Mouse (Mus musculus) testis, postnatal 14 days (tissue): Measurements from ENCODE around the gene Shank2.

Source experiments
- DNase-seq: peaks from one replicate; pipeline ENCODE4 v3.0.0; 2021; ENCODE audit warnings: low spot score

The Shank2 gene

DNA sequence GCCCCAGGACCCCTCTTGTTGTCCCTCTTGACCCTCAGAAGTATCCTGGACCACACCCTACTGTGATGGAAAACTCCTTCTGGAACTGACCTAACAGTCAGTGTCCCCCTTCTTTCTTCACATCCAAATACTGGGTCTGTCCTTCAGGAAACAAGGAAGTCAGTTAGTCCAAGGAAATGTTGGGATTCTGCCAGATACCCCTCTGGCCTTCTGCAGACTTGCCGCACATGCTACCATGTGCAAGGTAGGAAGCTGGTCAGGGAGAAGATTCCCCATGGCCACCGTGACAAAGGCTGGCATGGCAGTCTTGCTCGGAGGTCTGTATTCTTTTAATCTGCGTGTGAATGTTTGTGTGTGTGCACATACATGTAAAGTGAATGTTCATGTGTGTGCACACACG, 337.0 kb downstream of the Shank2 start:
- no peak for DNase-seq

DNA sequence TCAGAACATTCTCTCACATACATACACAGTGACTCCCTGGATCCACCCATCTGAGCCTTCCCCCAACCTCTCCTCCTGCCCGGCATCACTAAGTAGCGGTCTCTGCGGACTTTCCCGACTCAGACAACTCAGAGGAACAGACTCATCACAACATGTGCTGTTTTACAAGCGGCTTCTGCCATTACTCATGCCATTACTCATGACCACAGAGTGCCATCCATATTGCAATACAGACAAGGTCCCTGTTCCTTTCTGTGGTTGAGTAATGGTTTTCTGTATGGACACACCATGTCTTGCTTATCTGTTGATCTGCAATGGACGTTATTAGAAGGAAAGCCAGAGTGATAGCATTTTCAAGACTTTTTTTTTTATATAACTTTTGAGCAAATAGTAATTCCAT, 338.6 kb downstream of the Shank2 start:
- no peak for DNase-seq

DNA sequence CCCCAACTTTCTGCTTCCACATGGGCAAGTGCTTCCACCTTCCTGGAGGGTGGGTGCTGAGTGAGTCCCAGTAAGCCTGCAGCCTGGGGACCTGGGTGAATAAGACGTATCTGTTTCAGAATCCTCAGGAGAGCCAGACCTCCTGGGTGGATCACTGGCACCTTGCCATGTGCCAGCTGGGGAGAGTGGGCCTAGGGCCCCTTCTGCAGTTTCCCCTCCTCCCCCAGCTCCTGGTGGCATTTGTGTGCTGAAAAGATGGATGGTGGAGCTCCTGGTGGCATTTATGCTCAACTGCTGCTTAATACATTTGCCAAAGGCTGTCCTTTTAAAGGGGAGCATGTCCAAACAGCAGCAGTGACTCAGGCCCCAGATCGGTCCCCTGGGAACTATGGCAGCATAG, 364.4 kb downstream of the Shank2 start:
- no peak for DNase-seq

DNA sequence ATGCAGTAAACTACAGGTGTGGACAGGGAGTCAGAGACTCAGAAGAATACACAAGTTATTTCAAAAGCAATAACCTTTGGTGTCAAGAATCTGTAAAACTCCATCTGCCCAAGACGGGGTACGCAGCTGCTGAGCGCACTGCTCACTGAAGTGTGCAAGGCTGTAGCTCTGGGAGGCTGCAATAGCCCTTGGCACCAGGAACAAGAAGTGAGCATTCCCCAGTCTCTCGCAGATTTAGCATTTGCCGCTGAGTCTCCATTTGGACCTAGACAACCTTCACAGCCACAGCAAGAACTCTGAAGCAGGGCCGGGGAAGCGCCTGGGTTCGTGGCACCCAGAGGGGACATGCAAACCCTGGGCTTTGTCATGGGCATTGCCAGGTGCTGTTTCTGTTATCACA, 371.3 kb downstream of the Shank2 start:
- no peak for DNase-seq

DNA sequence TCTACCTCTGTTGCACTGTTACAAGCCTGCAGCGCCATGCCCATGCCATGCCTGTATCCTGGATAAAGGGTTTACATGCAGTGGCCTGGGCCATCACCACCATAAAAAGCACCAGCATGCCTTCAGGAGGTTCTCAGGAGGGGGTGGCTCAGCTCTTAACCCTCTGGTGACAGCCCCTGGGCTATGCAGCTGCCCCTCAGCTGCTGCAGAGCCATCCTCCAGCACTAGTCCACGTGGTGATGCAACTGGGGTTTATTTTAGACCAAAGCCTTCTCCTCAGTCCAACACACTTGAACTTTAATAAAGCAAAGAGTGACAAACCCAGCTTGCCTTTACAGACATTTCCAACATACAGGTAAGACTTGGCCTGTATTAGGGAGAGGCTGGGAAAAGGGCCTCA, 373.8 kb downstream of the Shank2 start:
- no peak for DNase-seq

DNA sequence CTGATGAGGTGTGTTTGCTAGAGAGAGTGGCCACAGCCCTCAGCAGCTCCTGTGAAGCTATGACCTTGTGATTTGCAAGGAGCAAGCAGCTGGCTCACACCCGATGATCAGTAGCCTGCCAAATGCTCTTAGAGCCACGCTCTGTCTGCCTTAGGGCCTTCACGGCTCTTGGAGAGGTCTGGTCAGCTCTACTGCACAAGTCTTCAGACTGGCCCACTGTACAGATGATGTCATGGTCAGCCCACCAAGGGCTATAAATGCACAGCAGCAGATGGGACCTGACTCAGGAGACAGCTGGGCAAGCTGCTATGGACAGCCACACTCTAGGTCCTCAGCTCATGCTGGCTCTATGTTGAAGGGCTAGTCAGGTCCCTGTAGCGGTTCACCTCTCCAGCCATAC, 376.5 kb downstream of the Shank2 start:
- no peak for DNase-seq

DNA sequence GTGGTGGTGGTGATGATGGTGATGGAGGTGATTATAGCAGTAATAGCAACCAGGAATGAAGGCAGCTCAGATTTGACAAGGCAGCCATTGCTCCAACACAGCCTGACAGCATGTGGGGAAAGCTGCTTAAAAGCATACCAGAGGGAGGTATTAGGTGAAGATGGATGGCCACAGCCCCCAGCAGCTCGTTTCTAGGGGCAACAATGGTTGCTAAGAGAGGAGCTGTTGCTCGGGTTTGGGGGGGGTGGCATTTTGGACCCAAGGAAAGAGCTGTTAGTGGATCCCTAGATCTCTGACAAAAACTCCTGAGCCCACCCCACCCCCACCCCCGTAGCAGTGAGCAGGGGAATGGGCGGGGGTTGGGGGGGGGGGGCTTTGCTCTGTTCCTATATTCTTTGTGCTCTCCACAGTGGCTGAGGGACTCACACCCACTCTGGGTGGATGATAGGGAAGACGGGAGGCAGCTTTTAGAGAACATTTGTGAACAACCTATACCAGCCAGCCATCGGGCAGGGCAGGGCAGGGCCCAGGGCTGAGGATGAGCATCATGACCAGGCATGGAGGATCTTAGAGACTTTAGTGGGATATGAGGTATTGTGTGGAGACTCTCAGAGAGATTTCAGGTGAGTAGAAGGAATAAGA, 377.6 kb downstream of the Shank2 start:
- DNase-seq, result no peak

DNA sequence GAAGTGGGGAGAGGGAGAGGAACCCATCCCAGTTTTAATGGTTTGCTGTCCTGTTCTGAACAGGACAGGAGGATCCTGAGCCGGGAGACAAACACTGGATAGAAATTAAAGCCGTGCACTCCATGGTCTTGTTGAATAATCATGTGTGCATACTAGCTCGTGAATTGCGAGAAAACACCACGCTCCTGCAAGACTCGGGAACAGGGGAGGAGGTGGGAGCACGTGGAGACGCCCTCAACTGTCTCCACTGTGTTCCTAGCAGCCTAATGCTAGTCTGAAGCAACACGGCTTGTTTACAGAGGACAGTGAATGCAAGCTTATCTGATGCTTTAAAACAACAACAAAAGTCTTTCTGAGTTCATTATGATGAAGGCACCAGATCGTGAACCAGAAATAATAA, 379.9 kb downstream of the Shank2 start:
- DNase-seq, result no peak

DNA sequence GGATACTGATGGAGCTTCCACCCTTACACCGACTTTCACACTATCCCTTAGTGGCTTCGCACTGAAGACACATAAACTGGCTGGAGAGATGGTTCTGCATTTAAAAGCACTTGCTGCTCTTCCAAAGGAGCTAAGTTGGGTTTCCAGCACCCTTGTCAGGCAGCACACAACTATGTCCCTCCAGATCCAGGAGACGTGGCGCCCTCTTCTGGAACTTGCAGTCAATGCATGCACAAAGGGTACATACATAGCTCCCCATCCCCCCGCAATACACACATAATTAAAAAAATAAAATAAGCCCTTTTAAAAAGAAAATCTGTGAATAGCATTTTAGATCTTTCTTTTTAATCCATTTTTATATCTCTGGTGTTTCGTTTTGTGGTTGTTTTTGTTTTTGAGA, 385.8 kb downstream of the Shank2 start:
- no peak for DNase-seq

DNA sequence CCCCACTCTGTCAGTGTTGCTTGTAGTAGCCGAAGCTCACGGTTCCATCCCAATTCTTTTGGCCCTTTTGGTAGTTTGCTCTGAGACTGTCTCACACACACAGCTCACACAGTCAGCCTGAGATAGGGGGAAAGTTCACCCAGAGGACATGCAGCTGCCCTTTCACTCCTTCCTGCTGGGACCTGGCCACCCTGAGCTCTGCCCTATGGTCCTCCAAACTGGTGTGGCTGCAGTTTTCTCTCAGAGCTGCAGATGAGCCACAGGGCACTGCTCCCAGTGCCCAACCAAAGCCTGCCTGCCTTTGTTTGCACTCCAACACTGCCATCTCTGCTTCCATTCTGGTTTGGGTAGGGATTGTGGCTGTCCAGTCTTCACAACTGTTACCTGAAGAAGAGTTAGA, 388.0 kb downstream of the Shank2 start:
- no peak for DNase-seq

DNA sequence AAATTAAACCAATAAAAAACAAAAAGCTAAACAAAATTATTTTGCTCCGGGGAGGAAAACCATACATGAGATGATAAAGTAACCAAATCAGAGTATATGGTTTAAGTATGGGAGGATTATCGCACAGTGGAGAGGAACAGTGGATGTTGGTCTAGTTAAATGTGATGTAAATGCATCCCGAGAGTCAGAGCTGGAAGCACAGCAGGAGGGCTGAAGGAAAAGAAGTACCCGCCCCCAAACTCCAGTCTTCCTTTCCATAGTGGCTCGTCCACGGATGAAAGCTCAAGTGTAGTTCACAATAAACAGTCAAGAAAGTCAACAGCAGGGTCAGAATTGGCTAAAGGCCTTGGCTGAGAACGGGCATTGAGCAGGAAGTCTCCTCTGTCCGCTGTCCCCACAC, 388.9 kb downstream of the Shank2 start:
- DNase-seq, result no peak

DNA sequence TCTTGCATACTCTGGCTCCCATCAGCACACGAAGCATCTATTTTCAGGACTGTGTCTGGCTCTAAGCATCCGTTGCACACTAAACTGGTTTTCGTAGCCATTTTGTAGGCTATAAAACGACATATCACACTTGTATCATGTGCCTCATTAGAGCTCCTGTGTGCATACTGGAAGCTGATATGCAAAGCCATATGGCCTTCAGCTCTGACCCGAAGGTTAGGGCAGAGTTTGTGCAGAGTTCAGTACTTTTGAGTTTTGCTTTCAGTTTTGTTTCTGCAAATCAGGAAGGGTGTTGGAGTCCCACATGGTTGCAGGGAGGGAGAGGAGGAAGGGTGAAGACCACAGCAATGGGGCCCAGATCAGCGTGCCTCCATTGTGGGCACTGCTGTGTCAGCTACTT, 390.0 kb downstream of the Shank2 start:
- DNase-seq, result no peak

DNA sequence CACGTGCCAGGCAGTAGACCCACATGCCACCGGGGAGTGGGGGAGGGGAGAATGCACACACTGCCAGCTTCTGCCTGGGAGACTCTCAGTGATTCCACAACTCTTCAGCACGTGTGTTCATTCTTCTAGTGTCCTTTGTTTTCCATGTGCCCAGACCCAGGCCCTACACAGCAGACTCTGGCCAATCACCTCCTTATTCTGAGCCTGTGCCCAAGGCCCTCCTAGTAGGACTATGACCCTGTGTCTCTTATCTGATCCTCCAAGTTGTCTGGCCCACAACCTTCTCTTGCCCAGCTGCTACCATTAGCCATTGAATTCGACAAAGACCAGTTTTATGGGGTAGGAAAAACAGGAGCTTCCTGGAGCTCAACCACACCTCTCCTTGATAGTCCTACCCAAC, 400.8 kb downstream of the Shank2 start:
- no peak for DNase-seq

DNA sequence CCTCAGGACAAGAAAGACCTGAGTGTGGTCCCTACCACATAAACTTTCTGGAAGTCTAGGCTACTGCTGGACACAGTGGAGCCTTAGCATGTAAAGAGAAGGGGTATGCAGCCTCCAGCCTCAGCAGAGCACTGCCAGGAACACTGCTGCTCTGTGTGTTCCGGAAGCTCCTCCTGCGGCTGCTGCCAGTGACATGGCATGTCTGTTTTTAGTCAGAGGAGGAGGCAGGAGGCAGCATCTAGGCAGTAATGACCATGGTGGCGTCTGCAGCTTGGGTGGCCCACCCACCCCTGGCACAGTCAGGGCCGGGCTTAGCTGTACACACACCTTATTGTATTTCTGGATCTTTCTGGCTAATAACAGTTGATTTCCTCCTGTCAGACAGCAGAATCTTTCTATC, 405.9 kb downstream of the Shank2 start:
- no peak for DNase-seq

DNA sequence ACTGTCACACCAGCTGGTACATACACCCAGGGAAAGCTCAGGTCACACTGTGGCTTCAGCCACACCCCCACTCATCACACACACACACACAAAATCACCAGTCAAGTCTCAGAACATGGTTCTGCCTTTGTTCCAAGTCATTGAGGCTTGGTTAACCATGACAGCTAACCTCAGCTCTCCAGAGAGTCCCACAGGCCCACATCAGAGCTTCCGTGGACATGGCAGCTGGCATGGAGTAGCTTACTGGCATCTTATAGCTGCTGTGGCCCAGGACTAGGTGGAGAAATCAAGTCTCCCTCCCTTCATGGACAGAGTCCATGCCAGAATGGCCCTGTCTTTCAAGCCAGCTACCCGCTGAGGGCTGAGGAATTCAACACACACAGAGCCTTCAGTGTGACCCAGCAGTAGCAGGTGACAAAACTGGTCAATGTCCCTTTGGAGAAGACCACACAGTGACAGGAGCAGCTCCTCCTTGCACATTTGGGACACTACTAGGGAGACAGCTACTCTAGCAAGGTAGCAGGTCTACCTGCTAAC, 406.8 kb downstream of the Shank2 start:
- DNase-seq, result no peak

DNA sequence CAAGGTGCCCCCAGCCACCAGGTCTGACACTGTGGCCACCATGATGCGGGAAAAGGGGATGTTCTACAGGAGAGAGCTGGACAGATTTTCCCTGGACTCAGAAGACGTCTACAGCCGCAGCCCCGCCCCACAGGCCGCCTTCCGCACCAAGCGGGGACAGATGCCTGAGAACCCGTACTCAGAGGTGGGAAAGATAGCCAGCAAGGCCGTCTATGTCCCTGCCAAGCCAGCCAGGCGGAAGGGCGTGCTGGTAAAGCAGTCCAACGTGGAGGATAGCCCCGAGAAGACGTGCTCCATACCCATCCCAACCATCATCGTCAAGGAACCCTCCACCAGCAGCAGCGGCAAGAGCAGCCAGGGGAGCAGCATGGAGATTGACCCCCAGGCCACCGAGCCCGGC, 408.0 kb downstream of the Shank2 start:
- no peak for DNase-seq

DNA sequence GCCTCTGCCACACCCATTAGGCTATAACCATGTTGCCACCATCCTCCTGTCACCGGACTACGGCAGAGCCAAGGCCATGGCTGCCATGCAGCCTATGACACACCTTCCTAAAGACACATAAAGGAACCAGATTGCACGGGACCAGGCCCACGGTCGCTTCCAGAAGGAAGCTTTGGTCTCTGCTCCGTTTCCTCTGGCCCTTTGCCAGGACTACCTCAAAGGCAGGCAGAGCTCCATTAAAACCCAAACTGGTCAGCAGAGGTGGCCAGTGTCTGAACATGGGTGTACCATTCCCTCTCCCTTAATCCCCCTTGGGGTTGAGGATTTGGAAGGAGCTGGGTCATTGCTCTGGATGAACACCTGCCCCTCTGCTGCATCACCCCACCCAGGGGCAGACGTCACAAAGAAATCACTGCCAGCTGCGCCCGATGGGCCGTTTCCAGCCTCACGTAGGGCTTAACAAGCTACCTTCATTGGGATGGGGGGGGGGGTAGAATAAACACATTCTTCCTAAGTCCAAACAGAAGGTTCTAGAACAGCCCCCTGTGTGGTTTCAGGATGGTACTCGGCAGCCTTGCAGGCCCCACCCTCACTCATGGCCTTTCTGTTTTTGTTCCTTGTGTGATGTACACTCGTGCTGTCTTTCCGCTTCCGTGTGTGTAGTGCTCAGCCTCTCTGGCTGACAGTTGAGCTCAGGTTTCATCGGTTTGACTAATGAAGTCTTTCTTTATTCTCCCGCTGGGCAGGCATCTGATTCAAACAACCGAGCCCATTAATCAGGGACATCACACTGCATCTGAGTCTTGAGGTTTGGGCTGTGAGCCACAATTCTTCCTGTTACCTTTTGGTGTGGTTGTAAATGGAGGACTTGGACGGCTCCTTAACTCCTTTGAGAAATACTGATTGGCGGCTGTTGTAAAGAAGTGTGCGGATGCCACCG, 410.5 kb downstream of the Shank2 start:
- DNase-seq, result no peak

DNA sequence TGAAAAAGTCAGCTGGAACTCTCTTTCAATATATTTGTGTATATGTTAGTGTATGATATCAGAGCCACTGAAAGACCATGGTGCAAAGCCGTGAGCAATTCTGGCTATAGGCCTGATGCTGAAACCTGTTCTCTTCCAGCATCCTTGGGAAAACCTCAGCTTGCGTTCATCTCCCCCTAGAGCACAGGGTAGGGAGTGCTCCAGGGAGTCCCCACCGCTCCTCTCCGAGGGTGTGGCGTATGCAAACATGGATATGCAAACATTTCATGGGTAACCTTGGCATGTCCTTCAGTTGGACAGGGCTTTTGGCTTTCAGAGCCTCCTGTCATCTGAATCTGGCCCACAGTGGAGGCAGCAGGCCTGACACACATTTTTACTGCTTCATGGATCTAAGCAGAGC, 412.9 kb downstream of the Shank2 start:
- no peak for DNase-seq

DNA sequence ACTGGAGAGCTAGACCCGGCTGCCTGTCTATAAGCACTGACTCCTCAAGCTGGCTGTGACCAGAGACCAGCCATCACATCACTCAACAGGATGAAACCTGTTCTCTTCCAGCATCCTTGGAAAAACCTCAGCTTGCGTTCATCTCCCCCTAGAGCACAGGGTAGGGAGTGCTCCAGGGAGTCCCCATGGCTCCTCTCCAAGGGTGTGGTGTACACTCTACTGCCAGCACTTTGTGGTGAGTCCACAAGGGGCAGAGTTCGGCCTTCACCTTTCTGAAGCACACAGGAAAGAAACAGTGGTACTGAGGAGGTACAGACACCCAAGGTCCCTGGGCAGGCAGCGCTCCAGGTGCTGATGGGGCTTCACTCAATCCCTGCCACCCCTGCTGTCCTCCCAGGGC, 414.1 kb downstream of the Shank2 start:
- DNase-seq, result no peak

DNA sequence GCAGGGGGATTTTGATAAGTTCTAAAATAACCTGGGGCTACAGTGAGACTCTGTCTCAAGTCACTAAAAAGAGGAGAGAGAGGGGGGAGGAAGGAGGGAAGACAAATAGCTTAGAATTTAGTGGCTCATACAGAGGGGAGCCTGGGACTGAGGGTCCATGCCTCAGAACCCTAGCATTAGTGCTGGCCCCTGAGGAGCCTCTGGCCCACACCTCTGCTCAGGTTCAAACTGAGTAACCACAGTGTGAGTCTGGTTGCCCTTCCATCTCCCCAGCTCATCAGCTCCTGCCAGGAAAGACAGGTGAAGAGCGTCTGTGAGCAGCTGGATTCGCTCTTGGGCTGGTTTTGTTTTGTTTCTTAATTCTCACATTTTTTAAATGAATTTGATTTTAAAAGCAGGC, 415.5 kb downstream of the Shank2 start:
- no peak for DNase-seq

DNA sequence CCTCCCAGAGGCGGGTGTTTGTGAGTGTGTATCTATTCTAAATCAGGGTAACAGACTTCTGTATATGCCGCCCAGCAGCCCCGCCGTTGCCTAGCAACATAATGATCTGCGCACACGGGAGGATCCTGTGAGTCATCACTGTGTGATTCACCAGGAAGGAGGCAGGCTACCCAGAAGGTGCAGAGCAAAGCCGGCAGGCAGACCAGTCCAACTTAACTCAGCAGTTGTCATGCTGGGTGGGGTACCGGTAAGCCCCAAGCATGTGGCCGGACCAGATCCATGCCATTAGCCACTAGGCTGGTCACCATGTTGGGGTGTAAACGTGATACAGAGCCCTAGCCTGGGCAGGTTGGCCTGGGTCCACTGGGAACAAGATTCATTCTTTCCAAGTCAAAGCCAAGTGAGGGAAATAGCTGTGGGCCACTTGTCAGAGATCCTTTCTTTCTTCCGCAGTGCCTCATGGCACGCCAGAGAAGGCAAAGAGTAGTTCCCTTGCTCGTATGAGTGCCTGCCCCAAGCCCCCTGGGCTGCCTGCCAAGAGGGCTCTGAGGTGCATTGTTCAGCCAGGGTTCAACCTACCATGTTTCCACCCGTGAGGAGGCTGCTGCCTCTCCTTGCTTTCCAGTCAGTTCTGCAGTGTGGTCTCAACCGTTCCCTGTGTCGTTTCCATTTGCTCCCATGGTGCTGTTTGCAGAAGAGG, 416.1 kb downstream of the Shank2 start:
- DNase-seq, result no peak

DNA sequence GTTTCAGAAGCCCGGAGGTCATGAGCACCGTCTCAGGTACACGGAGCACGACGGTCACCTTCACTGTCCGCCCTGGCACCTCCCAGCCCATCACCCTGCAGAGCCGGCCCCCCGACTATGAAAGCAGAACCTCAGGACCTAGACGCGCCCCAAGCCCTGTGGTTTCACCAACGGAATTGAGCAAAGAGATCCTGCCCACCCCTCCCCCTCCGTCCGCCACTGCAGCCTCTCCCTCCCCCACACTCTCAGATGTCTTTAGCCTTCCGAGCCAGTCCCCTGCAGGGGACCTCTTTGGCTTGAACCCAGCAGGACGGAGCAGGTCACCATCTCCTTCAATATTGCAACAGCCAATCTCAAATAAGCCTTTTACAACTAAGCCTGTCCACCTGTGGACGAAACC, 418.8 kb downstream of the Shank2 start:
- no peak for DNase-seq

DNA sequence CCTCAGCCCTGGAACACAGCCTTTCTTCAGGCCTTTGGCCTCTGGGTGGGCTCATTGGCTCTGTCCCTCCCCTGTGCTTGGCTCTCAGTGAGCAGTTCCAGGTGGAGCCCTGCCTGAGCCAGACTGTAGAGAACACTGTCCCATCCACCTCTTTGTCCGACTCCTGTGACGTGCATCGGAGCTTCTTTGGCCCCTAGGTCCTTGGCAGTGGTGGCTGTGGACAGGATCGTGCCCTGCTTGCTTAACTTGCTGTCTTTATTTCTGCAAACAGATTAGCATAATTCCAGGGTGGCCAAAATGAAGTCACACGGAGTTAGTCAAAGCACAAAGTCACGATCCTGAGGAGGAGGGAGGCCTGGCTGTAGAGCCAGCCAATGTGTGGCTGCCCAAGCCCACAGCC, 419.8 kb downstream of the Shank2 start:
- DNase-seq, result no peak
